Mouse (Mus musculus): ENCODE results near the gene Sbk1.
A peak's percentile ranks its signal among the peaks of the same experiment; 100 is the strongest.
"Not testable (repeated sequence)": the region's sequence is repeated elsewhere in the genome, so short reads cannot be mapped to it uniquely, and the experiment has no call there.

The Sbk1 gene

GRCm38 (mm10) chr7:126286311-126286710 lies 13.9 kb downstream of the Sbk1 start:
- DNase-seq (ENCODE audit: low read depth in 1 of 2, low spot score in 2 of 2): no peak

DNA sequence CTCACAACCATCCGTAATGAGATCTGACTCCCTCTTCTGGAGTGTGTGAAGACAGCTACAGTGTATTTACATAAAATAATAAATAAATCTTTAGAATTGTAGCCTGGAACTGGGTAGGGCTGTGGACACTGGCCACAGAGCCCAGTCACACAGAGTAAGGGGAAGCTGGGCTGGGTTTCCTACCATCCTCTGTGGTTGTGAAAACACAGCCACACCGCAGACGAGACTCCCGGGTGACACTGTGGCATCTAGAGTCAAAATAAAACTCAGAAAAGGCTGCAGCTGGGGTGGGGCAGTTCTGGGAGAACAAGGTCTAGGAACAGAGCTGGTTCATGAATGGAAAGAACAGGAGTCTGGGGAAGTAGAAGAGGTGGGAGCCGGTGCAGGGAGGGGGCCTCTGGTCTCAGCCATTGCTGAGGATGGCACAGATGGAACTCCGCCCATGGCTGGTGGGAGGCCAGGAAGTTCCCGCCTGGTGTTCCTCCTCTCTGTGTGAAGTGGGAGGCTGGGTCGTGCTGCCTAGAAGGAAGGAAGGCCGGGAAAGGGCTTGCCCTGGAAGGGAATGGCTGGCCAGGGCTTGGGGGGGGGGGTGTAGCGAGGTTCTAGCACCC lies 15.2 kb downstream of the Sbk1 start:
- DNase-seq (ENCODE audit: low read depth in 1 of 2, low spot score in 2 of 2): peak; percentile 43 to 48

- DNase-seq (ENCODE audit: low read depth in 1 of 2, low spot score in 2 of 2): no peak
Measured at GRCm38 (mm10) chr7:126288104-126288497, 15.7 kb downstream of the Sbk1 start.

DNA sequence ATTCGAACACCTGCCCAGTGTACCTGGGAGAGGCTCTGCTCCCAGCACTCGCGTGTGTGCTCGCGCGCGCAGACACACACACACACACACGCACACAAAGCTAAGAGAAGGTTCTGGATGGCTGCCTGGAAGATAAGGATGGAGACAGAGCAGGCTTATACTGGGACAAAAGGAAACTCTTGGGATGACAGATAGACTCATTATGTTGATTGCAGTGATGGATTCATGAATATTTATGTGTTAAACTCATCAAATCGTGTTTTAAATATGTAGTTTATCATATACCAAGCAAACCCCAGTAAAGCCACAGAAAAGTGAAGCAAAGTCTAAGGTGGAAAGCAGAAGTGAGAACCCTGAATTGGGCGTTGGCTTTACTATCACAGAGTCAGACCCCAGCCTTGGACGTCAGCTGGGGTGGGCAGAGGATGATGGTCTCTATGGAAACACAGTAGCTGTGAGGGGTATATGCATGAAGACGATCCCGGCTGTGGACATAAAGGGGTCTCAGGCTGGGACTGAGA lies 16.2 kb downstream of the Sbk1 start:
- DNase-seq (ENCODE audit: low read depth in 1 of 2, low spot score in 2 of 2): no peak

GRCm38 (mm10) chr7:126289371-126289770 lies 17.0 kb downstream of the Sbk1 start:
- DNase-seq (ENCODE audit: low read depth in 1 of 2, low spot score in 2 of 2): no peak

DNA sequence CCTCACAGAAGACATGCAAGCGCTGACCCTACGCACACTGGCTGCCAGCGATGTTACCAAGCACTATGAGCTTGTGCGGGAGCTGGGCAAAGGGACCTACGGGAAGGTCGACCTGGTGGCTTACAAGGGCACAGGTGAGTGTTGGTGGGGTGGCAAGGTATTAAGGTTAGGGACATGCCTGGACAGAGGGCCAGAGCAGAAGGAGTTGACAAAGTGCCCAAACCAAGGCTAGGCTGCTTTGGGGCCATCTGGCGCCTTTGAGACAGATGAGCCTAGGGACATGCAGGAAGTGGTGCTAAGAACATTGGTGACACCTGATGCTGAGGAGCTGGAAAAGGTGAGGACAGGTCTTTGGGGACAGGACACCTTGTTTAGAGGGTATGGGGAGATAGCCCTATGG lies 17.5 kb downstream of the Sbk1 start:
- no peak for DNase-seq (ENCODE audit: low read depth in 1 of 2, low spot score in 2 of 2)

GRCm38 (mm10) chr7:126291681-126292545 lies 19.5 kb downstream of the Sbk1 start:
- DNase-seq (ENCODE audit: low read depth in 1 of 2, low spot score in 2 of 2): no peak

DNA sequence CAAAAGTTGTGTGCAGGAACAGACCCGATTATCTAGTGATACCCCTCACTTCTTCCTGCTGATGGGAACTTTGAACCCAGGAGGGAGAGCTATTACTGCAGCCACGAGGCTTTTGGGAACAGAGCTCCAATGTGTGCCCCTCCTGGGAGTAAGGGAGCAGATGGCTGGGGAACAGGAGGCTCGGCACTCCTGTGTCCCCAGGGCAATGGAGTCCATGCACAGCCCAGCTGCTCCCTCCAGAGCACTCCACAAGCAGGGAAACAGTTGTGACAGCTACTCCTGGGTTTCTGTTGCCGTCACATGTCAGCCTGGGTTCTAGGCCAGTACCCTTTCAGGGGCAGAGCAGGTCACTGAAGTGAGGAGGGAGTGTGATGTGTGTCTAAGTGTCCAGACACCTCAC lies 20.7 kb downstream of the Sbk1 start:
- no peak for DNase-seq (ENCODE audit: low read depth in 1 of 2, low spot score in 2 of 2)

DNA sequence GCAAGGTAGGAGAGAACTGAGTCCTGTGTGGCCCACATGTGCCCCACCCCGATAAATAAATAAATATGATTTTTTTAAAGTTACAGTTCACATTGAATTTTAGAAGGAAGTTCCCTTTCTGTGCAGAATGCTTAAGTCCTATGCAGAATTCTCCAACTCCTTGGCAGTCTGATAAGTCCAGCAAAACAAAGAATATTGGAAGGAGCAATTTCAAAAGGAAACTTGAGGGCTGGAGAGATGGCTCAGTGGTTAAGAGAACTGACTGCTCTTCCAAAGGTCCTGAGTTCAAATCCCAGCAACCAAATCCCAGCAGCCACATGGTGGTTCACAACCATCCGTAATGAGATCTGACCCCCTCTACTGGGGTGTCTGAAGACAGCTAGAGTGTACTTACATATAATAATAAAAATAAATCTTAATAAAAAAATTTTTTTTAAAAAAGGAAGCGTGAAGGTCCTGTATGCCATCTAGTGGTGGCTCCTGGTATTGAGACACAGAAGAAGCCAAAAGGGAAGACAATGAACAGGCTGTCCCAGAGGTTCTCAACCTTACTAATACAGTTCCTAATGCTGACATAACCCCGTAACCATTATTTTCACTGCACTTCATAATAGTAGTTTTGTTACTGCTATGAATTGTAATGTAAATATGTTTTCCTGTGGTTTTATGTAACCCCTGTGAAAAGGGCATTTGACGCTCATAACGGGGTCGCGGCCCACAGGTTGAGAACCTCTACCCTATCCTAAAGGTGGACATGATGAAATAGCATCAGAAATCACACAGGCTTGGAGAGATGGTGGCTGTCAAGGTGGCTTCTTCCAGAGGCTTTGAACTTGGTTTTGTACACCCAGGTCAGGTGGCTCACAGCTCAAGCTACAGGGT lies 25.4 kb downstream of the Sbk1 start:
- DNase-seq (ENCODE audit: low read depth in 1 of 2, low spot score in 2 of 2): no peak

GRCm38 (mm10) chr7:126298856-126299255 lies 26.4 kb downstream of the Sbk1 start:
- no peak for DNase-seq (ENCODE audit: low read depth in 1 of 2, low spot score in 2 of 2)

DNA sequence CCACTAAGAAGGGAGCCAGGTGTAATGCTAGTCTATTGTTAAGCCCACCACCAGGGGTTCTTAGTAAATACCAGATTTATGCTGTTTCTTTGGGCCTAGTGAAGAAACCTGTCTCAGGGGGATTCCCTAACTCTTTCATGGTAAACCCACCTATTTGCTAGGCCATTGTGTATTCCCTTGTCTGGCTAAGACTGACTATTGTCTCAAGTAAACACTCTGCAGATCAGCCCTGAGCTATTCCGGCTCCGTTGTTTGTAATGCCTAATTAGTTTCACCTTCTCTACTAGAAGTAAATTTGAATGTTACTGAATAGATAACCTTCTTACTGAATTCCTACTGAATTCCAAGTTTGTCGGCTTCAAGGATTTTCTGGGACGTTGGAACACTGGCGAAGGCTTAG lies 29.4 kb downstream of the Sbk1 start:
- not testable (repeated sequence) for DNase-seq (ENCODE audit: low read depth in 1 of 2, low spot score in 2 of 2)

- DNase-seq (ENCODE audit: low read depth in 1 of 2, low spot score in 2 of 2): no peak
Measured at GRCm38 (mm10) chr7:126311822-126312221, 39.4 kb downstream of the Sbk1 start.

- DNase-seq (ENCODE audit: low read depth in 1 of 2, low spot score in 2 of 2): no peak
Measured at GRCm38 (mm10) chr7:126313309-126313708, 40.9 kb downstream of the Sbk1 start.

GRCm38 (mm10) chr7:126314273-126314672 lies 41.9 kb downstream of the Sbk1 start:
- DNase-seq (ENCODE audit: low read depth in 1 of 2, low spot score in 2 of 2): no peak

DNA sequence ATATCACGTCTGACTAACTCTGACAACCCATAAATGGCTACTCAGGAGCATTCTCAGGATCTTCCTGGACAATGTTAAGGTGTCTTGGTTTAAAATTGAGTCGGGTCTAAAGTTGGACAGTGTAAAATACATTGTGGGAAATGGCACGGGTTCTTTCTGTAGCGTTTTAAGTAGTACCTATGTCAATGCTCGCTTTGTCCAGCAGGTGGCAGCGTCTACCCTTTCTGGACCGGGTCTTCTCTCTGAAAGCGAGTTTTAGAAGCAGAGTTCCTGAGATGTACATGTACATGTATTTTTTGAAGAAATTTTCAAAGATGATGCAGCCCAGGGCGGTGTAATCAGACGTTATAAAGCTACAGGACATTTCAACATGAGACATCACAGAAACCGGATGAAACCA lies 51.3 kb downstream of the Sbk1 start:
- peak; percentile 8 to 49 for DNase-seq (ENCODE audit: low read depth in 1 of 2, low spot score in 2 of 2)

GRCm38 (mm10) chr7:126324791-126325190 lies 52.4 kb downstream of the Sbk1 start:
- DNase-seq (ENCODE audit: low read depth in 1 of 2, low spot score in 2 of 2): no peak

GRCm38 (mm10) chr7:126325576-126326273 lies 53.3 kb downstream of the Sbk1 start:
- not testable (repeated sequence) for DNase-seq (ENCODE audit: low read depth in 1 of 2, low spot score in 2 of 2)

DNA sequence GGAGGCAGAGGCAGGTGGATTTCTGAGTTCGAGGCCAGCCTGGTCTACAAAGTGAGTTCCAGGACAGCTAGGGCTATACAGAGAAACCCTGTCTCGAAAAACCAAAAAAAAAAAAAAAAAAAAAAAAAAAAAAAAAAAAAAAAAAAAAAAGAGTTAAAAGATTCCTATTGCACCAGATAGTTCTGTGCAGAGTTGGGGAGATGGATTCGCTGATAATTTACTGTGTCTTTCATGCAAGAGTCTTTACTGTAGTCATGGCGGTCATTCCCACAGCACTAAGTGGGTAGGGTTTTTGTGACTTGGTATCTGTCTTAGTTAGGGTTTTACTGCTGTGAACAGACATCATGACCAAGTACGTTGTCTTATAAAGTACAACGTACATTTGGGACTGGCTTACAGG lies 56.4 kb downstream of the Sbk1 start:
- not testable (repeated sequence) for DNase-seq (ENCODE audit: low read depth in 1 of 2, low spot score in 2 of 2)

DNA sequence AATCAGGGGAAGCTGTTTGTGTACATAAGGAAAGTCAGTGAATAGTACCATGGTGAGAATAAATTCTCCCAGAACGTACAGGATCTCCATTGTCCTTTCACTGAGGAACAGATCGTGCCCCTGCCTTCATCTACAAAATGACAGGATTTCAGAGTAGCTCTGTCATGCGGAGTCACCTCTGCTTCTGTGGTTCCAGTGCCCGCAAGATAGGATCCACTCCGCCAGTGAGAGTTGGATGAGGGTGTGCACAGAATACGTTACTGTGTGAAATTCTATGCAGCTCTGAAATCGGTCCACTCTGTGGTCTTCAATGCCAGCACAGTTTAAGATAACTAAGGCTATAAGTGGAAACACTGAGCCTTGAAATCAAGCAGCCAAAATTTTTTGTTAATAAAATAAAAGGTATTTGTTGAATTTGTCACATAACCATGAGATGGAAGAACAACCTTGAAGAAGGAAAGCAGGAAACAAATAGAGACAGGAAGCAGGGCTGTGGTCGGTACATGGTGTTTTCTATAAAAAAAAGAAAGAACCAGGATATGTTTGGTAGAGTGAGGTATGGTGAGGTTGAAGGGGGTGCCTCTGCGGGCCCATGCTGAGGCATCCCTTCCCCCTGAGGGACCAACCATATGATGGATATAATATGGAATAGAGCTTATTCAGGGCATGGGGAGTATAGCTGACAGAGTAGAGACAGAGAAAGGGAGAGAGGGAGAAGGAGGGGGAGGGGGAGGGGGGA lies 57.7 kb downstream of the Sbk1 start:
- no peak for DNase-seq (ENCODE audit: low read depth in 1 of 2, low spot score in 2 of 2)

- no peak for DNase-seq (ENCODE audit: low read depth in 1 of 2, low spot score in 2 of 2)
Measured at GRCm38 (mm10) chr7:126330693-126331092, 58.3 kb downstream of the Sbk1 start.

Measured in monocyte, adult 2 months (primary cell).